ENCODE assay signal across 18 mouse cellular contexts in genomic region chr13:46530546-46530945, GRCm38 (mm10). TPM values are rescaled to one million over a fixed set of nuclear protein-coding genes. Genes with fewer than 3 reads are reported as not detected.
DNase-seq lines count a peak whose midpoint lies in the region; ATAC-seq and TF ChIP-seq lines count a peak whose summit lies in the region.
"Had no signal": no experiment of that assay in that cellular context is flagged by ENCODE, and none has a peak within 500 bp of the region (broad histone marks: within the 10 kb centered on the region; RNA-seq: fewer than 3 reads in every experiment).

No protein-coding gene starts in this region.

- WGBS in heart, embryonic 11.5 days (ENCODE audit: insufficient replicate concordance) = 43% methylated on average over 8 of the region's 8 CpGs
- 48% methylated on average over 8 of the region's 8 CpGs for WGBS in heart, embryonic 15.5 days
- WGBS in intestine, postnatal 0 days = 41% methylated on average over 8 of the region's 8 CpGs

- H3K36me3 ChIP-seq in heart, embryonic 11.5 days (ENCODE audit: control insufficient read depth, insufficient read depth, low read length) = 0 out of 2 replicates have a peak, but pooled peaks cover 2% of the 10 kb centered on the region
- H3K36me3 ChIP-seq in heart, embryonic 15.5 days = peaks cover 16% of the 10 kb centered on the region
- no peaks in the 10 kb centered on the region for H3K36me3 ChIP-seq in intestine, postnatal 0 days (ENCODE audit: control insufficient read depth, insufficient read depth)
- H3K36me3 ChIP-seq: embryonic facial prominence, embryonic 10.5 days; hindbrain, embryonic 12.5 days had no signal

- no peak for ATAC-seq in heart, embryonic 11.5 days (replicated peaks; ENCODE audit: insufficient number of reproducible peaks, low FRiP score, low TSS enrichment)
- no peak for ATAC-seq in heart, embryonic 15.5 days (replicated peaks; ENCODE audit: insufficient number of reproducible peaks, insufficient read depth, low FRiP score, low read depth)
- ATAC-seq in intestine, postnatal 0 days = peak; percentile 75
- ATAC-seq: forebrain, embryonic 13.5 days; hindbrain, embryonic 16.5 days; inflammation-experienced regulatory T-cells, adult 6 months had no signal

- H3K27ac ChIP-seq in heart, embryonic 11.5 days (ENCODE audit: low read depth, low read length) = no peak overlapping the region
- peak overlapping the region; percentile 66; the same call in 1 of the 2 replicates for H3K27ac ChIP-seq in heart, embryonic 15.5 days
- H3K27ac ChIP-seq in intestine, postnatal 0 days (ENCODE audit: low read depth, low read length) = no peak overlapping the region
- H3K27ac ChIP-seq: embryonic facial prominence, embryonic 10.5 days; forebrain, embryonic 13.5 days; hindbrain, embryonic 12.5 days had no signal

- H3K4me3 ChIP-seq in heart, embryonic 11.5 days (ENCODE audit: low read depth, low read length) = no peak overlapping the region
- no peak overlapping the region for H3K4me3 ChIP-seq in heart, embryonic 15.5 days
- no peak overlapping the region for H3K4me3 ChIP-seq in intestine, postnatal 0 days (ENCODE audit: low read depth, low read length)
- H3K4me3 ChIP-seq: embryonic facial prominence, embryonic 10.5 days; forebrain, embryonic 13.5 days; hindbrain, embryonic 12.5 days had no signal

- peaks cover 26% of the 10 kb centered on the region for H3K4me1 ChIP-seq in heart, embryonic 11.5 days (ENCODE audit: control insufficient read depth, insufficient read depth, low read length)
- H3K4me1 ChIP-seq in heart, embryonic 15.5 days (replicated peaks) = peaks cover 30% of the 10 kb centered on the region
- no peaks in the 10 kb centered on the region for H3K4me1 ChIP-seq in intestine, postnatal 0 days (replicated peaks; ENCODE audit: control insufficient read depth, insufficient read depth, low read length)

- no peak for DNase-seq in heart, postnatal 36 days
- DNase-seq in heart, adult 18-20 months = no peak
- no peak for DNase-seq in thymus, postnatal 25 days
- DNase-seq in kidney, adult 8-10 months = no peak
- DNase-seq: adrenal gland, adult 2 months; adrenal gland, postnatal 25 days; cerebellum, adult 2 months; cerebellum, postnatal 10 days; heart, postnatal 10 days; kidney, adult 2 months had no signal

- peak overlapping the region; percentile 7; the same call in 1 of the 2 replicates for H3K4me2 ChIP-seq in heart, embryonic 11.5 days
- H3K4me2 ChIP-seq in heart, embryonic 15.5 days = no peak overlapping the region
- no peak overlapping the region for H3K4me2 ChIP-seq in intestine, postnatal 0 days (replicated peaks; ENCODE audit: low read depth)
- H3K4me2 ChIP-seq: forebrain, embryonic 13.5 days; hindbrain, embryonic 12.5 days had no signal

- no peaks in the 10 kb centered on the region for H3K9me3 ChIP-seq in heart, embryonic 11.5 days (replicated peaks; ENCODE audit: control insufficient read depth, low read length)
- no peaks in the 10 kb centered on the region for H3K9me3 ChIP-seq in heart, embryonic 15.5 days (replicated peaks)
- H3K9me3 ChIP-seq in intestine, postnatal 0 days (ENCODE audit: control insufficient read depth) = no peaks in the 10 kb centered on the region
- H3K9me3 ChIP-seq: embryonic facial prominence, embryonic 10.5 days; forebrain, embryonic 13.5 days; hindbrain, embryonic 12.5 days had no signal

- H3K9ac ChIP-seq in heart, embryonic 11.5 days (ENCODE audit: low read depth, low read length) = no peak overlapping the region
- H3K9ac ChIP-seq in heart, embryonic 15.5 days = no peak overlapping the region
- no peak overlapping the region for H3K9ac ChIP-seq in intestine, postnatal 0 days (ENCODE audit: low read depth, low read length)
- H3K9ac ChIP-seq: forebrain, embryonic 13.5 days; hindbrain, embryonic 12.5 days had no signal

- no peaks in the 10 kb centered on the region for H3K27me3 ChIP-seq in heart, embryonic 11.5 days (ENCODE audit: control insufficient read depth, insufficient read depth, low read length)
- no peaks in the 10 kb centered on the region for H3K27me3 ChIP-seq in heart, embryonic 15.5 days
- H3K27me3 ChIP-seq in intestine, postnatal 0 days (replicated peaks; ENCODE audit: control insufficient read depth, insufficient read depth, low read length) = no peaks in the 10 kb centered on the region

- no peak for TF ChIP-seq CTCF in intestine, postnatal 0 days (IDR thresholded peaks at IDR 0.05; ENCODE audit: low read depth)

- intact Hi-C loops in heart, postnatal 36 days (cut with DNase I) = no loop called here

RNA-seq across cellular contexts. Expression of gene Cap2, which starts 28.9 kb away (rescaled TPM):
- 122 and 141 TPM in 2 replicates for polyA plus RNA-seq in heart, embryonic 11.5 days (2014; fragmentation: Nextera tagmentation; extraction: Ambion mirVana)
- 100 to 1,000 TPM; 141 to 147 TPM for total RNA-seq in heart, postnatal 36 days (2021)
- 139 and 172 TPM in 2 replicates for polyA plus RNA-seq in heart, embryonic 15.5 days (2015; fragmentation: Nextera tagmentation; extraction: Ambion mirVana)
- 100 to 1,000 TPM; 133 to 144 TPM for total RNA-seq in heart, adult 18-20 months (2021)
- 6.3 and 7.0 TPM in 2 replicates for polyA plus RNA-seq in intestine, postnatal 0 days (2015; fragmentation: Nextera tagmentation; extraction: Ambion mirVana)

Comparison
In these comparisons a context has a peak if more than half of its experiments do, and no peak if none do; other contexts are left out.
1. RNA of gene Cap2, which starts 28.9 kb away (polyA plus RNA-seq): 139 to 172 TPM in heart, embryonic 15.5 days and 122 to 141 TPM in heart, embryonic 11.5 days; 6.3 to 7.0 TPM in intestine, postnatal 0 days; every median in the first group is over 10 times any median in the second.